Mouse (Mus musculus) liver, embryonic 14.5 days (tissue): ENCODE measurements around the gene Hdac1.

ENCODE experiments used
- CTCF ChIP-seq: IDR thresholded peaks from 2 replicates; pipeline ENCODE4 v1.5.1; 2016; ENCODE audit warnings: antibody characterized with exemption, low read depth, control low read depth
- EP300 ChIP-seq: IDR thresholded peaks from 2 replicates; pipeline ENCODE4 v1.6.1; 2016; ENCODE audit warnings: antibody characterized with exemption, low read depth

DNA sequence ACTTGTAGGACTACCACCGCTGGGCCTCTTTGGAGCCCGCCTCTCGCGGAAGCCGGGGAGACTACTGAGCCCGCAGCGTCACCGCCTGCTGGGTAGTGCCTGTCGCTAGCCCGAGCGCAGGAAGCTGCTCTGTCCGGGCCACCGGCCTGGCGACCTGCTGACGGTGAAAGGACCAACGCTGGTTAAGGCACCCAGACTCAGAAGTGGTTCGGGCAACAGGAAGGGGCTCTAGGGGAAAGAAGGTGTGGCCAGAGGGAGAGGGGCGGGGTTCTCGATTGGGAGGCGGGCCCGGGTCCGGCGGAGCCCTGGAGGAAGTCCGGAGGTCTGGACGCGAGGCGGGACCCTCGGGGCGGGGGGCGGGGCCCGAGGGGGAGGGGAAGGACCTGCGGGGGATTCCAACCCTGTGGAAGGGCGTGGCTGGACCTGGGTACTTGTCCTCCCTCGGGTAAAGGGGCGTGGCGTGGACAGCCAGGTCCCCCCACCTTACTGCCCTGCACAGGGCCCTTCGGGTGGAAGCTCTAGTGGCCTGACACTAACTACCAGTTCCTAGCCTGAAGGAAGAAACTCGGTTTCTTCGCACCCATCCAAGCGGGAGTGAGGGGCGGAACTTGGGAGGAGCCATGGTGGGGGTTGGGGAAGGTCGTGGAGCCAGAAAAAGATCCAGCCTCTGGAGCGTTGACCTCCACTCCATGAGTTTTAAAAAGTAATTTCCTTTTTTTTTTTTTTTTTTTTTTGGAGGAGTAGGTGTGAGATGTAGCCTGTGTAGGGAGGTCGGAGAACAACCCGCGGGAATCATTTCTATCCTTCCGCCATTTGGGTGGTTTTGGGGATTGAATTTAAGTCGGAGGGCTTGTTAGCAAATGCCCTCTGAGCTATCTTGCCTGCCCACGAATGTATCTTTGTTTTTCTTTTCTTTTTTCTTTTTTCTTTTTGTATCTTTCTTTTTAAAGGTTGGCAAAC, 41.6 kb downstream of the Hdac1 start:
- TF ChIP-seq EP300: no peak
- peak; percentile 24; the same call in 1 of the 2 replicates for TF ChIP-seq CTCF
